Mouse (Mus musculus) midbrain, embryonic 10.5 days (tissue): ENCODE results near the gene Nr1h2. TPM values are rescaled to one million over a fixed set of nuclear protein-coding genes. Genes with fewer than 3 reads are reported as not detected.

Experiments used
- DNase-seq: peaks from one replicate; pipeline ENCODE4 v3.0.0-alpha.2; 2017; ENCODE audit warnings: low spot score
- H3K27ac ChIP-seq: fragments of 300-500 bp; sonication (generic); replicated peaks from 2 replicates; pipeline ENCODE4 v1.5.1; 2016; ENCODE audit warnings: mild to moderate bottlenecking
- H3K27me3 ChIP-seq: fragments of 300-500 bp; sonication (generic); 2 replicates; pipeline ENCODE4 v1.6.1; 2016; ENCODE audit warnings: low read depth, mild to moderate bottlenecking; ENCODE audit not compliant: poor library complexity, severe bottlenecking
- H3K36me3 ChIP-seq: fragments of 300-500 bp; sonication (generic); 2 replicates; pipeline ENCODE4 v1.6.1; 2016; ENCODE audit warnings: mild to moderate bottlenecking, moderate library complexity
- H3K4me1 ChIP-seq: fragments of 300-500 bp; sonication (generic); 2 replicates; pipeline ENCODE4 v1.6.1; 2016
- H3K4me3 ChIP-seq: fragments of 300-500 bp; sonication (generic); 2 replicates; pipeline ENCODE4 v1.5.1; 2016; ENCODE audit warnings: mild to moderate bottlenecking, moderate library complexity
- H3K9me3 ChIP-seq: fragments of 300-500 bp; sonication (generic); replicated peaks from 2 replicates; pipeline ENCODE4 v1.6.1; 2016; ENCODE audit warnings: mild to moderate bottlenecking
- WGBS: fragments of 180-500 bp; shearing (Covaris S2); methylation state at CpG from one replicate; pipeline ENCODE4 v1.1.7; 2016; 5-methylcytosine and 5-hydroxymethylcytosine counted together
- polyA plus RNA-seq: library from polyadenylated mRNA; unstranded; fragments of >200 nt; fragmentation: Nextera tagmentation; extraction: Ambion mirVana; gene quantifications from 2 replicates; pipeline ENCODE4 v1.2.1, GENCODE M21; 2016

The Nr1h2 gene
- polyA plus RNA-seq, 1 experiment from 2014 or later = 82.8 TPM

- no peak overlapping the region for H3K4me3 ChIP-seq
- no peak overlapping the region for H3K27ac ChIP-seq
- H3K36me3 ChIP-seq = peaks cover 41% of the 10 kb centered on the region
- H3K4me1 ChIP-seq = peaks cover 13% of the 10 kb centered on the region
- WGBS = 61% methylated on average over 5 of the region's 5 CpGs
- peaks cover 41% of the 10 kb centered on the region for H3K27me3 ChIP-seq
- DNase-seq = no peak
- no peaks in the 10 kb centered on the region for H3K9me3 ChIP-seq
Measured at GRCm38 (mm10) chr7:44531207-44531606, 22.5 kb downstream of the Nr1h2 start.

GRCm38 (mm10) chr7:44530507-44530906 lies 23.2 kb downstream of the Nr1h2 start:
- no peak for DNase-seq
- no peaks in the 10 kb centered on the region for H3K9me3 ChIP-seq
- 75% methylated on average over 3 of the region's 3 CpGs for WGBS
- H3K27me3 ChIP-seq = peaks cover 48% of the 10 kb centered on the region
- no peak overlapping the region for H3K4me3 ChIP-seq
- peaks cover 14% of the 10 kb centered on the region for H3K4me1 ChIP-seq
- no peak overlapping the region for H3K27ac ChIP-seq
- H3K36me3 ChIP-seq = peaks cover 34% of the 10 kb centered on the region

- Histone ChIP-seq H3K4me1 (peaks cover 24% of the 10 kb centered on the region), H3K4me3 (no peak overlapping the region), H3K27me3 (peaks cover 58% of the 10 kb centered on the region), H3K9me3 (no peaks in the 10 kb centered on the region), H3K27ac (no peak overlapping the region), H3K36me3 (peaks cover 24% of the 10 kb centered on the region)
- no peak for DNase-seq
- 64% methylated on average over 5 of the region's 5 CpGs for WGBS
Measured at GRCm38 (mm10) chr7:44529518-44529917, 24.2 kb downstream of the Nr1h2 start.

GRCm38 (mm10) chr7:44527483-44528398 lies 26.0 kb downstream of the Nr1h2 start:
- DNase-seq = peak; percentile 74
- Histone ChIP-seq H3K27me3 (peaks cover 76% of the 10 kb centered on the region), H3K27ac (peak overlapping the region; percentile 59; the same call in 1 of the 2 replicates), H3K9me3 (no peaks in the 10 kb centered on the region), H3K4me1 (peaks cover 24% of the 10 kb centered on the region), H3K4me3 (peak overlapping the region; percentile 53), H3K36me3 (peaks cover 6% of the 10 kb centered on the region)
- 7% methylated on average over 40 of the region's 40 CpGs for WGBS

- no peak for DNase-seq
- H3K27me3 ChIP-seq = peaks cover 88% of the 10 kb centered on the region
- H3K36me3 ChIP-seq = no peaks in the 10 kb centered on the region
- H3K9me3 ChIP-seq = no peaks in the 10 kb centered on the region
- H3K4me3 ChIP-seq = no peak overlapping the region
- WGBS = 88% methylated on average over 14 of the region's 14 CpGs
- H3K27ac ChIP-seq = no peak overlapping the region
- H3K4me1 ChIP-seq = peaks cover 29% of the 10 kb centered on the region
Measured at GRCm38 (mm10) chr7:44526414-44527154, 27.2 kb downstream of the Nr1h2 start.

GRCm38 (mm10) chr7:44525126-44525832 lies 28.5 kb downstream of the Nr1h2 start:
- no peaks in the 10 kb centered on the region for H3K36me3 ChIP-seq
- H3K9me3 ChIP-seq = no peaks in the 10 kb centered on the region
- H3K27me3 ChIP-seq = peaks cover 98% of the 10 kb centered on the region
- 21% methylated on average over 22 of the region's 22 CpGs for WGBS
- DNase-seq = no peak
- H3K4me3 ChIP-seq = peak overlapping the region; percentile 9; the same call in 1 of the 2 replicates
- peaks cover 35% of the 10 kb centered on the region for H3K4me1 ChIP-seq
- peak overlapping the region; percentile 49 for H3K27ac ChIP-seq

- H3K27ac ChIP-seq = peak within 1 kb of the TSS; percentile 49
- peak within 1 kb of the TSS; percentile 9; the same call in 1 of the 2 replicates for H3K4me3 ChIP-seq
- peaks cover 34% of the 10 kb centered on the region for H3K4me1 ChIP-seq
- 33% methylated on average over 12 of the region's 12 CpGs for WGBS
- H3K27me3 ChIP-seq = peaks cover 90% of the 10 kb centered on the region
- H3K9me3 ChIP-seq = no peaks in the 10 kb centered on the region
- DNase-seq = no peak
- H3K36me3 ChIP-seq = no peaks in the 10 kb centered on the region
Measured at GRCm38 (mm10) chr7:44524502-44524901, 29.2 kb downstream of the Nr1h2 start, which contains the start of gene Mybpc2. Mybpc2 (minus strand) TSS chr7:44524656.

- peaks cover 76% of the 10 kb centered on the region for H3K27me3 ChIP-seq
- DNase-seq = no peak
- peaks cover 28% of the 10 kb centered on the region for H3K4me1 ChIP-seq
- no peaks in the 10 kb centered on the region for H3K9me3 ChIP-seq
- H3K4me3 ChIP-seq = no peak overlapping the region
- WGBS = 91% methylated on average over 2 of the region's 2 CpGs
- H3K36me3 ChIP-seq = no peaks in the 10 kb centered on the region
- H3K27ac ChIP-seq = no peak overlapping the region
Measured at GRCm38 (mm10) chr7:44523056-44523455, 30.7 kb downstream of the Nr1h2 start.

GRCm38 (mm10) chr7:44521710-44522109 lies 32.0 kb downstream of the Nr1h2 start:
- H3K4me1 ChIP-seq = peaks cover 22% of the 10 kb centered on the region
- H3K36me3 ChIP-seq = no peaks in the 10 kb centered on the region
- H3K4me3 ChIP-seq = peak overlapping the region; percentile 36
- no peak overlapping the region for H3K27ac ChIP-seq
- DNase-seq = peak; percentile 67
- WGBS = 2% methylated on average over 20 of the region's 20 CpGs
- H3K27me3 ChIP-seq = peaks cover 63% of the 10 kb centered on the region
- no peaks in the 10 kb centered on the region for H3K9me3 ChIP-seq

- Histone ChIP-seq H3K9me3 (no peaks in the 10 kb centered on the region), H3K27ac (no peak overlapping the region), H3K4me1 (peaks cover 22% of the 10 kb centered on the region), H3K36me3 (no peaks in the 10 kb centered on the region), H3K27me3 (peaks cover 55% of the 10 kb centered on the region), H3K4me3 (0 out of 2 replicates have a peak overlapping the region, but pooled peaks have one; percentile 36)
- no peak for DNase-seq
- 65% methylated on average over 3 of the region's 3 CpGs for WGBS
Measured at GRCm38 (mm10) chr7:44520990-44521389, 32.8 kb downstream of the Nr1h2 start.

- Histone ChIP-seq H3K27me3 (peaks cover 39% of the 10 kb centered on the region), H3K4me1 (peaks cover 10% of the 10 kb centered on the region), H3K9me3 (no peaks in the 10 kb centered on the region), H3K27ac (no peak overlapping the region), H3K4me3 (no peak overlapping the region), H3K36me3 (no peaks in the 10 kb centered on the region)
- WGBS = 75% methylated on average over 9 of the region's 9 CpGs
- DNase-seq = no peak
Measured at GRCm38 (mm10) chr7:44519240-44519913, 34.4 kb downstream of the Nr1h2 start.

- H3K27ac ChIP-seq = no peak overlapping the region
- no peak overlapping the region for H3K4me3 ChIP-seq
- H3K27me3 ChIP-seq = 0 out of 2 replicates have a peak, but pooled peaks cover 7% of the 10 kb centered on the region
- H3K4me1 ChIP-seq = no peaks in the 10 kb centered on the region
- H3K36me3 ChIP-seq = no peaks in the 10 kb centered on the region
- peaks cover 5% of the 10 kb centered on the region; the same call in 1 of the 2 replicates for H3K9me3 ChIP-seq
- no peak for DNase-seq
Measured at GRCm38 (mm10) chr7:44507491-44507890, 46.3 kb downstream of the Nr1h2 start.
